Mouse (Mus musculus) bone marrow, adult 2 months (tissue): Measurements from ENCODE around the gene Prrxl1.

Source experiments
- CTCF ChIP-seq: fragments of 200-500 bp; IDR thresholded peaks from 2 replicates; pipeline ENCODE4 v1.5.1; 2011; ENCODE audit warnings: low read length, control low read depth; ENCODE audit not compliant: control insufficient read depth, insufficient read depth
- POLR2A ChIP-seq: fragments of 200-500 bp; IDR thresholded peaks from 2 replicates; pipeline ENCODE4 v1.6.1; 2011; ENCODE audit warnings: low read depth, mild to moderate bottlenecking, control low read depth, low read length, borderline replicate concordance; ENCODE audit not compliant: control insufficient read depth

- no peak for TF ChIP-seq CTCF
- TF ChIP-seq POLR2A: no peak
These were observed 18.0 kb downstream of the Prrxl1 start for GRCm38 (mm10) chr14:32617253-32617652.
